Mouse (Mus musculus) heart, embryonic 10.5 days (tissue): ENCODE results near the gene Gm27021. TPM values are rescaled to one million over a fixed set of nuclear protein-coding genes. Genes with fewer than 3 reads are reported as not detected.
A peak's percentile ranks its signal among the peaks of the same experiment; 100 is the strongest.

Experiments used
- DNase-seq: peaks from one replicate; pipeline ENCODE4 v3.0.0-alpha.2; 2017; ENCODE audit warnings: low spot score
- H3K27ac ChIP-seq: fragments of 300-500 bp; sonication (generic); 2 replicates; pipeline ENCODE4 v1.5.1; 2016; ENCODE audit warnings: mild to moderate bottlenecking
- H3K27me3 ChIP-seq: fragments of 300-500 bp; sonication (generic); 2 replicates; pipeline ENCODE4 v1.6.1; 2016; ENCODE audit warnings: mild to moderate bottlenecking; ENCODE audit not compliant: poor library complexity, insufficient read depth, severe bottlenecking
- H3K36me3 ChIP-seq: fragments of 300-500 bp; sonication (generic); 2 replicates; pipeline ENCODE4 v1.6.1; 2016; ENCODE audit warnings: mild to moderate bottlenecking, moderate library complexity
- H3K4me1 ChIP-seq: fragments of 300-500 bp; sonication (generic); 2 replicates; pipeline ENCODE4 v1.6.1; 2016; ENCODE audit warnings: mild to moderate bottlenecking
- H3K4me3 ChIP-seq: fragments of 300-500 bp; sonication (generic); 2 replicates; pipeline ENCODE4 v1.5.1; 2016; ENCODE audit warnings: mild to moderate bottlenecking, moderate library complexity
- H3K9me3 ChIP-seq: fragments of 300-500 bp; sonication (generic); 2 replicates; pipeline ENCODE4 v1.6.1; 2016; ENCODE audit warnings: mild to moderate bottlenecking, moderate library complexity
- WGBS: fragments of 180-500 bp; shearing (Covaris S2); methylation state at CpG from one replicate; pipeline ENCODE4 v1.1.7; 2016; 5-methylcytosine and 5-hydroxymethylcytosine counted together
- polyA plus RNA-seq: library from polyadenylated mRNA; unstranded; fragments of >200 nt; fragmentation: Nextera tagmentation; extraction: Ambion mirVana; gene quantifications from 2 replicates; pipeline ENCODE4 v1.2.1, GENCODE M21; 2016

The Gm27021 gene
- polyA plus RNA-seq, 1 experiment from 2014 or later, result 1.9 TPM

DNA sequence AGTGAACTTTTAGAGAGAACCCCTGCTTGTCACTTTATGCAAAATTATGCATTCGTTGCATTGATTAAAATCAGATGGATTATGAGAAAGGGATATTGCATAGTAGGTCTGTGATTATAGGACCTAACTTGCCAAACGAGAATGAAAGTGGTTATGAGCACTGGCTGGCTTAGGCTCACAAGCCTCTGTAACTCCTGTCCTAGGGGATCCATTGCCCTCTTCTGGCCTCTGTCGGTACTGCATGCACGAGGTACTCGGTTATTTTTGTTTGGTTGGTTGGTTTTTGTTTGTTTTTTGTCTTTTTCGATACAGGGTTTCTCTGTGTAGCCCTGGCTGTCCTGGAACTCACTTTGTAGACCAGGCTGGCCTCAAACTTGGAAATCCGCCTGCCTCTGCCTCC, 60.0 kb downstream of the Gm27021 start:
- 14% methylated on average over 7 of the region's 7 CpGs for WGBS
- H3K4me1 ChIP-seq, result peaks cover 7% of the 10 kb centered on the region
- no peaks in the 10 kb centered on the region for H3K9me3 ChIP-seq
- no peak overlapping the region for H3K27ac ChIP-seq
- no peaks in the 10 kb centered on the region for H3K36me3 ChIP-seq
- H3K4me3 ChIP-seq, result no peak overlapping the region
- DNase-seq, result no peak
- peaks cover 25% of the 10 kb centered on the region for H3K27me3 ChIP-seq

DNA sequence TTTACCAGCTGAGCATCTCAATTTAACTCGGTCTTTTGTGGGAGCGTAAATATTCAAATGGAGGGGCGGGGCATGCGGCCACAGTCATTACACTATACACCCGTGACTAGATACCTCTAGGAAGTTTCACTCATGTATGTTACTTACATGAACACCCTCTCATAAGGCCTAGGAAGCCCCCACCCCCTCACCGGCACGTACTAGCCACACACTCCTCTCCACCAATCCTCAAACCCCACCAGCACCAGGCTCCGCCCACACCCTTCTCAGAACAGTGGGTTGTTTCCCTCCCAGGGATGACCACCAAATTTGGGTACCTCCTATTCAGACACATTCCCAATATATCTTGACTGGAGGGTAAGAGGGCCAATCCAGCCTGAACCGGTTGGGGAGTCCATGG, 60.4 kb downstream of the Gm27021 start:
- 80% methylated on average over 9 of the region's 9 CpGs for WGBS
- DNase-seq, result no peak

DNA sequence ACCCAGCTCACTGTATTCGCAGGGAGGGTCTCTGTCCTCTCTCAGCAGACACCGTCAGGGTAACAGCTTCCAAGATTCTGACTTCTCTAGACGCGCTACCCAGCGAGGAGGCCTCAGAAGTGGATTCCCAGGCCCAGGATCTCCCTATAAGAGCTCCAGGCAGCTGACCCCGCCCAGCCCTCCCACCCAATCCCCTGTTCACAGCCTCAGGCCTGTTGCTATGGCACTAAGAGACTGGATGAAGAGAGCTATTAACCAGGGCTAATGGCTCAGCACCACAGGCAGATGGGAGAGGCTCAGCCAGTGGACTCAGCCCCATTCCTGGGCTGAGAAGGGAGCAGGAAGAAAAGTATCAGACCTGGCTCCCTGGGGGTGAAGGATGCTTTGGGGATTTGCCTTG, 65.2 kb downstream of the Gm27021 start:
- H3K27ac ChIP-seq, result no peak overlapping the region

More for the DNA sequence above, 60.4 kb downstream of the Gm27021 start:
- no peak overlapping the region for H3K27ac ChIP-seq
- H3K4me3 ChIP-seq, result no peak overlapping the region
- no peaks in the 10 kb centered on the region for H3K9me3 ChIP-seq
- peaks cover 21% of the 10 kb centered on the region for H3K27me3 ChIP-seq
- H3K36me3 ChIP-seq, result no peaks in the 10 kb centered on the region
- H3K4me1 ChIP-seq, result peaks cover 11% of the 10 kb centered on the region

DNA sequence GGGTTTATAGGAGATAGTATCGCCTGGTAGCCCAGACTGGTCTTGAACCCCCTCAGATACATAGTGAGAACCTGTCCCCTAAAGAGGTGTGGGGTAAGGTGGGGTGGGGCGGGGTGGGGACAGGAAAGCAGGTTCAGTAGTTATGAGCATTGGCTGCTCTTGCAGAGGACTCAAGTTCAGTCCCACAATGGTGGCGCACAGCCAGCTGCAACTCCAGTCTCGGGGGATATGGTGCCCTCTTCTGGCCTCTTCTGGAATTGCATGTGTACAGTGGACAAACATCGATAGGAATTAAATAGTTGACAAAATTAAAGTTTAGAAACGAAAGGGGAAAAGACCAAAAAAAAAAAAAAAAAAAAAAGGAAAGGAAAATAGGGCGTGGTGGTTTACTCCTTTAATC, 68.4 kb downstream of the Gm27021 start:
- Histone ChIP-seq H3K27ac (no peak overlapping the region), H3K27me3 (peaks cover 25% of the 10 kb centered on the region), H3K9me3 (no peaks in the 10 kb centered on the region), H3K4me1 (peaks cover 16% of the 10 kb centered on the region), H3K4me3 (no peak overlapping the region), H3K36me3 (no peaks in the 10 kb centered on the region)
- WGBS, result 46% methylated on average over 7 of the region's 7 CpGs
- no peak for DNase-seq

More for the DNA sequence above, 65.2 kb downstream of the Gm27021 start:
- no peaks in the 10 kb centered on the region for H3K36me3 ChIP-seq
- no peak for DNase-seq
- H3K27me3 ChIP-seq, result peaks cover 17% of the 10 kb centered on the region
- peaks cover 22% of the 10 kb centered on the region for H3K4me1 ChIP-seq
- H3K4me3 ChIP-seq, result no peak overlapping the region
- 38% methylated on average over 6 of the region's 6 CpGs for WGBS
- no peaks in the 10 kb centered on the region for H3K9me3 ChIP-seq

DNA sequence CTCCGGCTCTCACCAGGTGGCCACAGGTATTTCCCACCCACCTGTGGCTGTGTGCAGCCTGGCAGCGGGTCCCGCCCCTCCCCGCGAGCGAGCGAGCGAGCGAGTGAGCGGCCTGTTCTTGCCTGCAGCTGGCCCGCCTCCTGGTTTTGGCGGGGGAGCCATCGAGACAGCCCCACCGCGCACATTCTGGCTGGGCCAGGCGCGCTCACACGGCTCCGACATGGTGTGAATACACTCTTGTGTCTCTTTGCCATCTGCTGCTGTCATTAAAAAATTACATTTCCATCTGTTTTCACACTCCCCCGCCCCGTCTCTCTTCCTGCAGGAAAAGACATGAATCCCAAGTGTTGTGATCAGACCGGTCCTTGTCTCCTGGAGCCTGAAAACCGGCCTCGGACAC, 69.3 kb downstream of the Gm27021 start:
- DNase-seq, result no peak
- Histone ChIP-seq H3K4me1 (peaks cover 18% of the 10 kb centered on the region), H3K36me3 (no peaks in the 10 kb centered on the region), H3K27me3 (peaks cover 25% of the 10 kb centered on the region), H3K27ac (0 out of 2 replicates have a peak overlapping the region, but pooled peaks have one; percentile 53), H3K9me3 (no peaks in the 10 kb centered on the region), H3K4me3 (peak overlapping the region; percentile 39; the same call in 1 of the 2 replicates)
- 22% methylated on average over 24 of the region's 24 CpGs for WGBS

DNA sequence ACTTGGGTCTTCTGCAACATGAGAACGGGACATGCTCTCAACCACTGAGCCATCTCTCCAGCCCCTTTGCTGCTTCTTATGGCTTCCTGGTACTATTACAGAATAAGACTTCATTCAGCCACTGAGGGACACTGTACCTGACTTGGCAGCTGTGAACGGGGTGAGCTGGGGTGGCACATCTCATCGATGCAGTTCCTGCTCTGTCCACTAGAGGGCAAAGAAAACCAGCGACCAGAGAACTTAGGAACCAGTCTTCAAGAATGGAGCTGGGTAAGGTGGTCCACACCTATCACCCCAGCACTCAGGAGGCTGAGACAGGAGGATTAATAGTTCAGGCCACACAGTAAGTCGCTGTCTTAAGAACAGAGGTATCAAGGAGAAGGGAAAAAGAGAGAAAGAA, 71.9 kb downstream of the Gm27021 start:
- H3K4me1 ChIP-seq, result peaks cover 25% of the 10 kb centered on the region
- WGBS, result 12% methylated on average over 5 of the region's 5 CpGs
- DNase-seq, result no peak
- H3K4me3 ChIP-seq, result no peak overlapping the region
- H3K36me3 ChIP-seq, result no peaks in the 10 kb centered on the region
- H3K27me3 ChIP-seq, result peaks cover 25% of the 10 kb centered on the region
- no peak overlapping the region for H3K27ac ChIP-seq
- no peaks in the 10 kb centered on the region for H3K9me3 ChIP-seq

DNA sequence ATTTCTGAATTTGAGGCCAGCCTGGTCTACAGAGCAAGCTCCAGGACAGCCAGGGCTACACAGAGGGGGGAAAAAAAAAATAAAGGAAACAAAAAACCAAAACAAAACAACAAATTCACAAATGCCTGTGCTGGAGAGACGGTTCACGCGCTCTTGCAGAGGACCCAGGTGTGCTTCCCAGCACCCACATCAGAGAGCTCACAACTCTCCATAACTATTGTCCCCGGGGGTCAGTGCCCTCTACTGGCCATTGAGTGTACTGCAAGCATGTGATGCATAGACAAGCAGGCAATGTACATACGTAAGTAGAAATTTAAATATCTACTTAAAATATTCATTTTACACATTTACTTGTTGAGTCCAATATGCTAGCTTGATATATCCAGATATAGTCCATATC, 73.3 kb downstream of the Gm27021 start:
- Histone ChIP-seq H3K27ac (no peak overlapping the region), H3K4me3 (no peak overlapping the region), H3K9me3 (no peaks in the 10 kb centered on the region), H3K4me1 (peaks cover 31% of the 10 kb centered on the region), H3K27me3 (peaks cover 25% of the 10 kb centered on the region), H3K36me3 (no peaks in the 10 kb centered on the region)
- WGBS, result 88% methylated on average over 5 of the region's 5 CpGs
- DNase-seq, result no peak

DNA sequence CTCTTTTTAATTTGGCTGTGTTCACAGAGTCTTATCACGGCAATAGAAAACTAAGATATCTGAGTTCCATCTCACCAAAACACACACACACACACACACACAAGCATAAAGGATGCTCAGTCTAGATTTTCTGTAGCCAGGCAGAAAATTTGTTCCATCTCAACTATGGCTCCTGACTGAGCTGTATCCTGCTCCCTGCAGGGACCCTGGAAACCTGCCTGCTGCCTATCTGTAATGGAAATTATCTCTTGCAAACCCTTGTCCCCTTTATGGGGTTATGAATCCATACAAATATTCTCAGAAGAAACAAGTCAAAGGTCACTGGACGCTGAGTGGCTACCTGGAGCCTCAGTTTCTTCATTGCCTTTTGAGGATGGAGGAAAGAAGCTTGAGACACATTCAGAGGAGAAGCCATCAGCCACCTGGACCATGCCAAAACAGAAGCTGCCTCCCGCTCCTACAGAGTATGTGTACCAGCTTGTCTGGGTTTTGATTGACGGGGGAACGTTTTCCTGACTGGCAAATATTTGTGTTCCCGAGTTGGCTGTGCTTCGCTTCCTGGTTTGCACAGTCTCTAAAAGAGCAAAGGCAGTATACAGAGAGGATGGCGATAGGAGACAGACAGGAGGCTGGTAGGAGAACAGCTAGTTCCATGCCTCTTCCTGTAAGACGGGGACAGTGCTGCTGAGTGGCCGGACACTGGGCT, 76.1 kb downstream of the Gm27021 start:
- 77% methylated on average over 10 of the region's 10 CpGs for WGBS
- 0 out of 2 replicates have a peak overlapping the region, but pooled peaks have one; percentile 25 for H3K27ac ChIP-seq
- peaks cover 9% of the 10 kb centered on the region; the same call in 1 of the 2 replicates for H3K36me3 ChIP-seq
- H3K4me3 ChIP-seq, result no peak overlapping the region
- no peak for DNase-seq
- no peaks in the 10 kb centered on the region for H3K9me3 ChIP-seq
- peaks cover 47% of the 10 kb centered on the region for H3K4me1 ChIP-seq
- H3K27me3 ChIP-seq, result peaks cover 5% of the 10 kb centered on the region; the same call in 1 of the 2 replicates

DNA sequence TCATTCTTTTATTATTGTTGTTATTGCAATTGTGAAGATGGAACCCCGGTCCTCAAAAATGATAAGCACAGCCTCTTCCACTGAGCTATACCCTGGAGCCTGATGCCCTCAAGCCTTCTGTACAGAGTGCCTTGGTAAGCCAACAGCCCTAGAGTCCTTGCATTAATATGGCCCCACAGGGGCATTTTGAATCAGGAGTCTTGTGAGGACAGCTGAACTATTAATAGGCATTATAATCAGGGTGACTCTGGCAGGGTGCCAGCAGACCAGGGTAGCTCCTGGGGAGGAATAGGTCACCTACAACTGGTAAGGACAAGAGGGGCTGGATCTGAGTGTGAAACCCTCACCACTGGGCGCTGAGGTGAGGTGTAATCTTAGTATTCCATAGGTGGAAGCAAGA, 78.0 kb downstream of the Gm27021 start:
- peaks cover 25% of the 10 kb centered on the region for H3K36me3 ChIP-seq
- no peaks in the 10 kb centered on the region for H3K9me3 ChIP-seq
- peak overlapping the region; percentile 74 for H3K4me3 ChIP-seq
- peaks cover 49% of the 10 kb centered on the region for H3K4me1 ChIP-seq
- DNase-seq, result peak; percentile 87
- no peaks in the 10 kb centered on the region; the same call in 1 of the 2 replicates for H3K27me3 ChIP-seq
- 53% methylated on average over 2 of the region's 2 CpGs for WGBS
- peak overlapping the region; percentile 87 for H3K27ac ChIP-seq

DNA sequence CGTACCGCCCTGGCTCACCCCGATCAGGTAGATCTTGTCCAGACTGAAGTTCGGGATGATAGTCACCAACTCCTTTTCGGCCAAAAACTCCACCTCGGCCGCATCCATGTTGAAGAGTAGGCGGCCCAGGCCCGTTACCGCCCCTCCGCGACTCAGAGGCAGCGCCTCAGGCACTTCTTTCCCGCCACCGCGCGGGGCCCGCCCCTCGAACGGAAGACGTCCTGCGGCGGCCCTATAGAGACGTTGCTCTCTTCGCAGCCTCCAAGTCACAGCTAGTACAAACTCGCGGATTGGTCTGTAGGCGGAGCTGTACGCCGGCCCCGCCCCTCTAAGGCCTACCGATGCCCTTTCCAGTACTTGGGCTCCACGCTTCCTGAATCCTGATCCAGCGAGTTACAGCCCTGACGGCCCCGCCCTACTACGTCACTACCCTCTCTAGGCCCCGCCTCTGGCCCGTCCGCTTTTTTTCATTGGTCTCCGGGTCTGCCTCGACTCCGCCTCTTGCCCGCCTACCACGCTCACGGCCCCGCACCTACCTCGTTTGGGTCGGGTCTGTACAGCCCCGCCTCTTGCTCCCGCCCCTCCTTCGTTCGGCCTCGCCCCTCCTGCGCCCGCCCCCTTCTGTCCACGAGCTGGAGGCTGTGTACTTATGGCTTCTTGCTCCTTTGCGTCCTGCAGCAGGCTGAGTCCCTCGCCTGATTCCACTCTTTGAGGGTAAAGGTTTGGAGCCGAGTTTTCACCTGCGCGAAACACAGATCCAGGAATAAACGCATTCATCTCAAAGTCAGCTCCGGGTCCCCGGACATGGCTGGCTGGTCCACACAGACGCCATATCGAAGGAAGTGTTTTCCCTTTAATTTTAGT, 78.7 kb downstream of the Gm27021 start, which contains the start of gene Gins2:
Gene Gins2, minus strand, starts transcription at position 397 of the 864 bp plus-strand sequence.
- Histone ChIP-seq H3K4me1 (peaks cover 49% of the 10 kb centered on the region), H3K27ac (peak within 1 kb of the TSS; percentile 87), H3K36me3 (peaks cover 33% of the 10 kb centered on the region), H3K4me3 (peak within 1 kb of the TSS; percentile 74), H3K9me3 (no peaks in the 10 kb centered on the region), H3K27me3 (no peaks in the 10 kb centered on the region; the same call in 1 of the 2 replicates)
- peak; percentile 100 for DNase-seq
- under 1% methylated on average over 67 of the region's 67 CpGs for WGBS

DNA sequence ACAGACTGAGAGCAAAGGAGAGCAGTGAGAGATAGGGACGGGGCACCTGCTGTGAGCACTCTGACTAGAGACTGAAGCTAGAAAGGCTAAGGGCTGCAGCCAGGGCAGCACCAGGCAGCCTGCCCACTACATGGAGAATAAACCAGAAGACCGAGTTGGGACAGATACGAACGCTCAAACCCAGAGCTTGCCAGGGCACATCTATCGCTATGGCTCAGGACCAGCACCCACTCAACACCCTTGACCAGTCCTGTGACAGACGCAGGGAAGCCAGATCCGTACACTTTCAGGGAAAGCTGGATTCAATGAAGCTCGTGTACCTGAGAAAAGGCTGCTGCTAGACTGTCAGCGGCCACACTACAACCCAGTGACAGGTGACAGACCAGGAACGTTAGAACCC, 82.4 kb downstream of the Gm27021 start:
- Histone ChIP-seq H3K9me3 (no peaks in the 10 kb centered on the region), H3K27ac (no peak overlapping the region), H3K36me3 (peaks cover 63% of the 10 kb centered on the region), H3K27me3 (no peaks in the 10 kb centered on the region), H3K4me1 (peaks cover 52% of the 10 kb centered on the region), H3K4me3 (no peak overlapping the region)
- WGBS, result 93% methylated on average over 10 of the region's 10 CpGs
- no peak for DNase-seq

DNA sequence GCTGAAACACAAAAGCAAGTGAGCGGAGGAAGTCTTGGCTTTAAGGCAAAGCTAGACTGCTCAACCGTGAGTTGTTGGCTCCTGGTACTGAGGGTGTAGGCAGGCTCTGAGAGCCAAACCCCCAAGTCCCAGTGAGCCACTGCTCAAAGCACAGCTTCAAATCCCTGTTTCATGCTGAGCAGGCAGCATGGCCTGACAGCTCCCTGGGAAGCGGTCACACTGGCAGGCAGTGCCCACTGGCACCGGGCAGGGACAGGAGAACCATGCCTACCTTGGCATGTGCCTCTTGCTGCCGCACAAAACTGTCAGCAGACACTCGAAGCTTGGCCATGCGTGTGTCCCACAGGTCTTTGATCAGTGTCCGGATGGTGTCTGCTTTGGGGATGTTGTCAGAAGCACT, 86.1 kb downstream of the Gm27021 start:
- Histone ChIP-seq H3K36me3 (peaks cover 92% of the 10 kb centered on the region), H3K4me3 (no peak overlapping the region), H3K4me1 (peaks cover 27% of the 10 kb centered on the region), H3K9me3 (no peaks in the 10 kb centered on the region), H3K27ac (no peak overlapping the region), H3K27me3 (no peaks in the 10 kb centered on the region)
- 90% methylated on average over 8 of the region's 8 CpGs for WGBS
- no peak for DNase-seq

DNA sequence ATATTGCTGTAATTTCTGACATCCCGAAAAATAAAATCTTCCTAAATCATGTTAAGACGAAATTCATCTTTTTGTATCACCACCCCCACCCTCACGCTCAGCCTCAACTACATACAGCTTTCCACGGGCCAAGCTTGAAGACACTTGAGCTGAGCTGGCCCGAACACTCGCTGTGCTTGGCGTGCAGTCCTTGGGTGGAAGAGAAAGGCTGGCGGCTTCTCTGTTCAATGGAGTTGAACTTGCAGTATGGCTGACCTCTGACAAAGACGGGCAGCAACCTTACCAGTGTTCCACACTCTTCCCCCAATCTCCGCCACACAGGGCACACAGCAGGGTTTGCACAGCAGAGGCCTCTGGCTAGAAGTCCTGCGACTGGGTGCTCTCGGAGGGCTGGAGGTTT, 86.5 kb downstream of the Gm27021 start:
- no peak overlapping the region for H3K27ac ChIP-seq
- no peaks in the 10 kb centered on the region for H3K9me3 ChIP-seq
- peaks cover 26% of the 10 kb centered on the region for H3K4me1 ChIP-seq
- DNase-seq, result no peak
- peaks cover 93% of the 10 kb centered on the region for H3K36me3 ChIP-seq
- H3K4me3 ChIP-seq, result no peak overlapping the region
- no peaks in the 10 kb centered on the region for H3K27me3 ChIP-seq
- WGBS, result 89% methylated on average over 12 of the region's 12 CpGs
